ENCODE assay signal across 20 mouse cellular contexts in the genomic region with DNA sequence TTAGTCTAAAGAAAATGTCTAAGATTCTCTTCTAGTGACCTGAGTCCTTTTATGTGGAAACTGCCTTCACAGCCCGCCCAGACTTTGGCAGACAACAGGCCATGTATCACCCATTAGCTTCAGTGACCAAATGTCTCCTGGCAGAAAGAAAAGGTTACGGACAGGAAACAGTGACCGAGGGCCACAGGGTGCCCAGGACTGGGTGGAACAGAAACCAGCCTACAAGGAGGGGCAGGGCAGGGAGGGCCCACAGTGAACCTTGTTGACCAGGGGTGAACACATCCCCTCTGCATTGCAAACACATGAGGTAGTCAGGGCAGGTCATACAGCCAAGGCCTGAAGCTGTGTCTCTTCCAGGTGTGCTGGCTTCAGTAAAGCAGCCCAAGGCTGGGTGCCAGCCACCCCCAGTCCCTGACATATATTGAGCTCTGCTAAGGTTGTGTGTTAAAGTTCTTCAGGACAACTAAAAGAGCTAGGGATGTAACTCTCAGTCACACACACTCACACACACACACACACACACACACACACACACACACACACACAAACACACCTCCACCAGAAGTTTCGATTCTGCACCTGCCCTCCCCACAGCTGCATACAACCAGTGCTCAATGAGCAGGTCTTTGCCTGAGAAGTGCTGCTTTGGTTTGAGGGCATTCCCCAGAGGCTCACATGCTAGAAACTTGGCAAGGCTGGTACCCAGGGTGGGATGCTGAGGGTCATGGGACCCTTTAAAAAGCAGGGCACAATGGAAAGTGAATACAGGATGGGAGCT. TPM values are rescaled to one million over a fixed set of nuclear protein-coding genes. Genes with fewer than 3 reads are reported as not detected.
DNase-seq lines count a peak whose midpoint lies in the region; ATAC-seq lines count a peak whose summit lies in the region.
"Had no signal": no experiment of that assay in that cellular context is flagged by ENCODE, and none has a peak within 500 bp of the region (broad histone marks: within the 10 kb centered on the region; RNA-seq: fewer than 3 reads in every experiment).

No protein-coding gene starts in this region.

- H3K36me3 ChIP-seq in hindbrain, embryonic 10.5 days: peaks cover 69% of the 10 kb centered on the region
- H3K36me3 ChIP-seq in hindbrain, embryonic 16.5 days (ENCODE audit: control insufficient read depth, insufficient read depth, low read length): 0 out of 2 replicates have a peak, but pooled peaks cover 3% of the 10 kb centered on the region

- H3K4me3 ChIP-seq in hindbrain, embryonic 10.5 days: no peak overlapping the region
- H3K4me3 ChIP-seq in hindbrain, embryonic 16.5 days (ENCODE audit: low read length): no peak overlapping the region
- H3K4me3 ChIP-seq: forebrain, embryonic 10.5 days; heart, embryonic 12.5 days; intestine, embryonic 15.5 days; liver, embryonic 13.5 days; midbrain, embryonic 10.5 days had no signal

- DNase-seq in adrenal gland, postnatal 14 days: peak; percentile 57
- no peak for DNase-seq in adrenal gland, adult 18-20 months (ENCODE audit: low spot score in 2 of 2)
- no peak for DNase-seq in hindbrain, embryonic 10.5 days (ENCODE audit: low spot score)
- DNase-seq in cerebellum, adult 18-20 months: peak; percentile 57 to 65
- peak; percentile 37 for DNase-seq in skeletal muscle tissue, adult 2 months (ENCODE audit: low read depth, low spot score)
- DNase-seq in heart, adult 9 months (ENCODE audit: low spot score in 2 of 2): no peak
- DNase-seq: heart, postnatal 14 days; kidney, postnatal 36 days; liver, embryonic 13.5 days; lung, embryonic 14.5 days; right cerebral cortex, postnatal 25 days; thymus, postnatal 25 days had no signal

- 91% methylated on average over 4 of the region's 4 CpGs for WGBS in hindbrain, embryonic 10.5 days
- WGBS in hindbrain, embryonic 16.5 days: 87% methylated on average over 4 of the region's 4 CpGs

- no peak overlapping the region for H3K4me2 ChIP-seq in hindbrain, embryonic 16.5 days (ENCODE audit: low read length)
- H3K4me2 ChIP-seq: heart, embryonic 12.5 days; hindbrain, embryonic 14.5 days; intestine, embryonic 15.5 days; liver, embryonic 13.5 days; lung, embryonic 14.5 days had no signal

- 0 out of 2 replicates have a peak overlapping the region, but pooled peaks have one; percentile 5 for H3K27ac ChIP-seq in hindbrain, embryonic 10.5 days
- H3K27ac ChIP-seq in hindbrain, embryonic 16.5 days (ENCODE audit: low read depth, low read length): no peak overlapping the region
- H3K27ac ChIP-seq: forebrain, embryonic 10.5 days; hindbrain, embryonic 14.5 days; intestine, embryonic 15.5 days; liver, embryonic 13.5 days; macrophage; midbrain, embryonic 10.5 days had no signal

- H3K9me3 ChIP-seq in hindbrain, embryonic 10.5 days: no peaks in the 10 kb centered on the region
- no peaks in the 10 kb centered on the region for H3K9me3 ChIP-seq in hindbrain, embryonic 16.5 days (ENCODE audit: control insufficient read depth, low read length)
- H3K9me3 ChIP-seq: forebrain, embryonic 10.5 days; heart, embryonic 12.5 days; intestine, embryonic 15.5 days; liver, embryonic 13.5 days; midbrain, embryonic 10.5 days had no signal

- peaks cover 26% of the 10 kb centered on the region for H3K4me1 ChIP-seq in hindbrain, embryonic 10.5 days (replicated peaks)
- peaks cover 6% of the 10 kb centered on the region for H3K4me1 ChIP-seq in hindbrain, embryonic 16.5 days (ENCODE audit: control insufficient read depth, insufficient read depth, low read depth, low read length)

- no peak overlapping the region for H3K9ac ChIP-seq in hindbrain, embryonic 16.5 days (ENCODE audit: low read depth, low read length)
- H3K9ac ChIP-seq: heart, embryonic 12.5 days; hindbrain, embryonic 14.5 days; intestine, embryonic 15.5 days; liver, embryonic 13.5 days; lung, embryonic 14.5 days had no signal

- ATAC-seq in hindbrain, embryonic 16.5 days: no peak
- ATAC-seq in granulocyte monocyte progenitor cell, adult 5-6 weeks (replicated peaks; ENCODE audit: poor library complexity, severe bottlenecking): no peak
- ATAC-seq: intestine, embryonic 15.5 days had no signal

- no peaks in the 10 kb centered on the region for H3K27me3 ChIP-seq in hindbrain, embryonic 10.5 days (ENCODE audit: insufficient read depth, poor library complexity, severe bottlenecking)
- H3K27me3 ChIP-seq in hindbrain, embryonic 16.5 days (replicated peaks; ENCODE audit: control insufficient read depth, insufficient read depth, low read length): no peaks in the 10 kb centered on the region
- H3K27me3 ChIP-seq: heart, embryonic 12.5 days; intestine, embryonic 15.5 days; liver, embryonic 13.5 days had no signal

RNA-seq across cellular contexts. Expression of gene Chst15, which starts 49.1 kb away (rescaled TPM):
- 34.3 and 55.1 TPM in 2 replicates for total RNA-seq in adrenal gland, postnatal 14 days (2021)
- total RNA-seq in adrenal gland, adult 18-20 months (2021): 10 to 100 TPM; 34.1 to 43.9 TPM
- 22.0 and 25.9 TPM in 2 replicates for polyA plus RNA-seq in hindbrain, embryonic 10.5 days (2016; fragmentation: Nextera tagmentation; extraction: Ambion mirVana)
- polyA plus RNA-seq in hindbrain, embryonic 16.5 days (2015; fragmentation: Nextera tagmentation; extraction: Ambion mirVana): 18.5 and 24.4 TPM in 2 replicates
- total RNA-seq in granulocyte monocyte progenitor cell, adult 5-6 weeks (2014; fragmentation: Nextera tagmentation): 10.1 and 22.1 TPM in 2 replicates
- 4.6 and 6.1 TPM in 2 replicates for total RNA-seq in granulocyte monocyte progenitor cell, adult 5-6 weeks (2017)

Comparison
In these comparisons a context has a peak if more than half of its experiments do, and no peak if none do; other contexts are left out.
1. DNase-seq: peak in adrenal gland, postnatal 14 days (single experiment), cerebellum, adult 18-20 months (2 of 2) and skeletal muscle tissue, adult 2 months (single experiment); none in adrenal gland, adult 18-20 months (0 of 2), hindbrain, embryonic 10.5 days (single experiment) and heart, adult 9 months (0 of 2).